Mouse (Mus musculus) forebrain, embryonic 16.5 days (tissue): ENCODE data around the gene Olfr356. TPM values are rescaled to one million over a fixed set of nuclear protein-coding genes. Genes with fewer than 3 reads are reported as not detected.

ENCODE experiments used
- ATAC-seq: fragments of 200-750 bp; cut with Nextera tagmentation; 2 replicates; pipeline ENCODE4 v1.8.0; 2017; ENCODE audit warnings: mild to moderate bottlenecking, moderate library complexity
- H3K27ac ChIP-seq: fragments of 300-500 bp; sonication (generic); 2 replicates; pipeline ENCODE4 v1.5.1; 2014; ENCODE audit warnings: low read length, control low read depth
- H3K27me3 ChIP-seq: fragments of 300-500 bp; sonication (generic); replicated peaks from 2 replicates; pipeline ENCODE4 v1.6.1; 2014; ENCODE audit warnings: low read length; ENCODE audit not compliant: control insufficient read depth, insufficient read depth
- H3K36me3 ChIP-seq: fragments of 300-500 bp; sonication (generic); 2 replicates; pipeline ENCODE4 v1.6.1; 2014; ENCODE audit not compliant: control insufficient read depth, insufficient read depth
- H3K4me1 ChIP-seq: fragments of 300-500 bp; sonication (generic); replicated peaks from 2 replicates; pipeline ENCODE4 v1.6.1; 2014; ENCODE audit warnings: low read length; ENCODE audit not compliant: control insufficient read depth, insufficient read depth
- H3K4me2 ChIP-seq: fragments of 300-500 bp; sonication (generic); 2 replicates; pipeline ENCODE4 v1.6.1; 2014; ENCODE audit warnings: mild to moderate bottlenecking, low read length, control low read depth
- H3K4me3 ChIP-seq: fragments of 300-500 bp; sonication (generic); replicated peaks from 2 replicates; pipeline ENCODE4 v1.5.1; 2014; ENCODE audit warnings: mild to moderate bottlenecking, low read length, control low read depth
- H3K9ac ChIP-seq: fragments of 300-500 bp; sonication (generic); replicated peaks from 2 replicates; pipeline ENCODE4 v1.6.1; 2014; ENCODE audit warnings: low read depth, low read length, control low read depth
- H3K9me3 ChIP-seq: fragments of 300-500 bp; sonication (generic); 2 replicates; pipeline ENCODE4 v1.6.1; 2016; ENCODE audit warnings: low read length; ENCODE audit not compliant: control insufficient read depth
- WGBS: fragments of 180-500 bp; shearing (Covaris S2); extraction: QIAGEN DNeasy Blood & Tissue Kit; methylation state at CpG from one replicate; pipeline ENCODE4 v1.1.7; 2014; 5-methylcytosine and 5-hydroxymethylcytosine counted together
- polyA plus RNA-seq: library from polyadenylated mRNA; unstranded; fragments of >200 nt; fragmentation: Nextera tagmentation; extraction: Ambion mirVana; gene quantifications from 2 replicates; pipeline ENCODE4 v1.2.1, GENCODE M21; 2015

The Olfr356 gene
- not detected in 2 replicates for polyA plus RNA-seq

GRCm38 (mm10) chr2:36936821-36937220 is at the start of gene Olfr356:
Olfr356 (plus strand) TSS chr2:36937121.
- Histone ChIP-seq H3K9ac (no peak within 1 kb of the TSS), H3K4me2 (no peak within 1 kb of the TSS), H3K36me3 (no peaks in the 10 kb centered on the region), H3K4me3 (no peak within 1 kb of the TSS), H3K4me1 (no peaks in the 10 kb centered on the region), H3K27me3 (no peaks in the 10 kb centered on the region), H3K27ac (no peak within 1 kb of the TSS), H3K9me3 (peaks cover 5% of the 10 kb centered on the region)
- ATAC-seq = no peak
- WGBS = 86% methylated on average over 2 of the region's 2 CpGs

DNA sequence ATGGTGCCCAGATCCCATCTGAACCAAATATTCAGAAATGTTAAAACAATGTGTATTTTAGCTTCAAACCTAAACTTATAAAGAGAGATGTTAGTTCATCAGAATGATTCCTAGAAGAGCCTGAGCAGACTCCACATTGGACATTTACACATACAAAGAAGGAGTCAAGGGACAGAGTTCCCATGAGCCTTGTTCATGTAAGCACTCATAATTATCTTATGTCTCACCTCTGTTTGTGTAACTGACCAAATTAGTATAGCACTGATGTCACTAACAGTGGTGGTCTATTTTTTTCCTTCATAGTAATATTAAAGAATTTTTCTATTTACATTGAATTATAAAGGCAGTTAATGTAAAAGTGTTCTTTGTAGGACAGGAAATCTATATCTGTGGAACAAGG is 44.1 kb upstream of the Olfr356 start, which contains the start of gene Olfr353:
Olfr353 (minus strand) TSS at position 101 of the 400 bp plus-strand sequence.
- H3K27me3 ChIP-seq = no peaks in the 10 kb centered on the region
- no peak for ATAC-seq
- H3K4me2 ChIP-seq = no peak within 1 kb of the TSS
- H3K4me1 ChIP-seq = no peaks in the 10 kb centered on the region
- H3K9ac ChIP-seq = no peak within 1 kb of the TSS
- no peaks in the 10 kb centered on the region for H3K36me3 ChIP-seq
- no peak within 1 kb of the TSS for H3K4me3 ChIP-seq
- H3K27ac ChIP-seq = no peak within 1 kb of the TSS
- H3K9me3 ChIP-seq = peaks cover 14% of the 10 kb centered on the region; the same call in 1 of the 2 replicates

DNA sequence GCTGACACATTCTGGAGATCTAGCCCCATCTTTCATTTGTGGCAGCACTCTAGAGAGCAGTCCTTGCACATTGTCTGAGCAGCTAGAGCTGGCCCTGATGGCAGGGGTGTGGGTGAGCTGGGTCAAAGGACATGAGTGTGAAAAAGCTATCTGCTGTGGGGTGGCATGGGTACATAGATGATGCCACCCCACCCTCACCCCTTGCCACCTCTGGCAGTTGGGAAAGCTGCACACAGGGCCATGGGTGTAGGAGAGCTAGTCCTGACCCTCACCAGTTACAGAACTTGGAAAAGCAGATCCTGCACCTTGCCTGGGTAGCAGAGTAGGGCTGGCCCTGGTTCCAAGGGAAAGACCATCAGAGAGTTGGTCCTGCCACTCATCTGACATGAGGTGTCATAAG is 39.8 kb upstream of the Olfr356 start:
- Histone ChIP-seq H3K4me2 (no peak overlapping the region), H3K27me3 (no peaks in the 10 kb centered on the region), H3K27ac (no peak overlapping the region), H3K4me3 (no peak overlapping the region), H3K36me3 (no peaks in the 10 kb centered on the region), H3K9ac (no peak overlapping the region), H3K9me3 (0 out of 2 replicates have a peak, but pooled peaks cover 12% of the 10 kb centered on the region), H3K4me1 (no peaks in the 10 kb centered on the region)
- ATAC-seq = no peak

- H3K9me3 ChIP-seq = peaks cover 10% of the 10 kb centered on the region; the same call in 1 of the 2 replicates
- H3K9ac ChIP-seq = no peak within 1 kb of the TSS
- H3K4me2 ChIP-seq = no peak within 1 kb of the TSS
- no peaks in the 10 kb centered on the region for H3K27me3 ChIP-seq
- ATAC-seq = no peak
- H3K36me3 ChIP-seq = no peaks in the 10 kb centered on the region
- no peak within 1 kb of the TSS for H3K27ac ChIP-seq
- no peak within 1 kb of the TSS for H3K4me3 ChIP-seq
- H3K4me1 ChIP-seq = no peaks in the 10 kb centered on the region
Measured at GRCm38 (mm10) chr2:36905380-36905779, 31.5 kb upstream of the Olfr356 start, which contains the start of gene Olfr354. Olfr354 (plus strand) TSS chr2:36905680.

DNA sequence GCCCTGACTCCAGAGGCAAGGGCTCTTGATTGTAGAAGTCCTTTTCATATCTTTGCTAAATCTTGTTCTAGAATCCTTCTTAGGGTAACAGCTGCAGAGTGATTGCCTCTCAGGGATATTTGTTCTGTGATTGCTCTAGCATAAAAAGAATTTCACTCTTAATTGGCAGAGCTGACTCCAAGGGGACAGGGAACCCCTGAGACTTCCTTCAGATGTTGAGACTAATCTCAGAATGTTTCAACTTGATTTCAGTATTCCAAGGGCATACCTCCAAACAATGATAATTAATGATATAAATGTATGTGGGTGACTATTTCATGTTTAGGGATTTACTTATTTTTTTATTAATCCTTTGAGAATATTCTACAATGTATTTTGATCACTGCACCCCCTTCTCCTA is 8.1 kb upstream of the Olfr356 start, which contains the start of gene Olfr355:
Olfr355 (minus strand) TSS at position 101 of the 400 bp plus-strand sequence.
- Histone ChIP-seq H3K4me3 (no peak within 1 kb of the TSS), H3K4me2 (no peak within 1 kb of the TSS), H3K27me3 (no peaks in the 10 kb centered on the region), H3K27ac (no peak within 1 kb of the TSS), H3K9ac (no peak within 1 kb of the TSS), H3K4me1 (no peaks in the 10 kb centered on the region), H3K9me3 (no peaks in the 10 kb centered on the region; the same call in 1 of the 2 replicates), H3K36me3 (no peaks in the 10 kb centered on the region)
- no peak for ATAC-seq

Other genes with a start within 250 kb of the Olfr356 start
- gene Olfr347, start 205.2 kb upstream of the Olfr356 start, polyA plus RNA-seq = not detected in 2 replicates
- not detected in 2 replicates for gene Olfr348, start 152.8 kb upstream of the Olfr356 start, polyA plus RNA-seq
- gene Olfr50, start 146.6 kb upstream of the Olfr356 start, polyA plus RNA-seq = not detected in 2 replicates
- gene Olfr3, start 120.1 kb upstream of the Olfr356 start, polyA plus RNA-seq = not detected in 2 replicates
- not detected in 2 replicates for gene Olfr350, start 90.8 kb upstream of the Olfr356 start, polyA plus RNA-seq
- gene Olfr351, start 74.5 kb upstream of the Olfr356 start, polyA plus RNA-seq = not detected in 2 replicates
- not detected in 2 replicates for gene Olfr352, start 68.7 kb upstream of the Olfr356 start, polyA plus RNA-seq
- gene Olfr353, start 44.2 kb upstream of the Olfr356 start, polyA plus RNA-seq = not detected in 2 replicates
- not detected in 2 replicates for gene Olfr354, start 31.4 kb upstream of the Olfr356 start, polyA plus RNA-seq
- gene Olfr355, start 8.2 kb upstream of the Olfr356 start, polyA plus RNA-seq = not detected in 2 replicates
- gene Olfr357, start 56.7 kb downstream of the Olfr356 start, polyA plus RNA-seq = not detected in 2 replicates
- gene Olfr358, start 72.2 kb downstream of the Olfr356 start, polyA plus RNA-seq = not detected in 2 replicates
- not detected in 2 replicates for gene Olfr360, start 128.6 kb downstream of the Olfr356 start, polyA plus RNA-seq
- not detected in 2 replicates for gene Olfr361, start 152.2 kb downstream of the Olfr356 start, polyA plus RNA-seq
- not detected in 2 replicates for gene Olfr362, start 180.8 kb downstream of the Olfr356 start, polyA plus RNA-seq
- gene Olfr364-ps1, start 202.2 kb downstream of the Olfr356 start, polyA plus RNA-seq = not detected in 2 replicates